Mouse (Mus musculus): Measurements from ENCODE around the gene Rcc1l. TPM values are rescaled to one million over a fixed set of nuclear protein-coding genes. Genes with fewer than 3 reads are reported as not detected.
A peak's percentile ranks its signal among the peaks of the same experiment; 100 is the strongest.

The Rcc1l gene
- polyA plus RNA-seq, 1 experiment from 2014 or later: 20.9 TPM

GRCm38 (mm10) chr5:134179871-134180270 is 3.3 kb upstream of the Rcc1l start:
- 24% methylated on average over 7 of the region's 7 CpGs for WGBS
- ATAC-seq: no peak

GRCm38 (mm10) chr5:134178536-134178935 is 2.0 kb upstream of the Rcc1l start:
- Histone ChIP-seq H3K4me1 (ENCODE audit: control insufficient read depth, insufficient read depth, low read length) (peaks cover 22% of the 10 kb centered on the region), H3K27ac (ENCODE audit: low read length) (no peak overlapping the region), H3K4me3 (ENCODE audit: low read depth, low read length) (no peak overlapping the region), H3K9ac (ENCODE audit: low read depth, low read length) (no peak overlapping the region), H3K27me3 (ENCODE audit: control insufficient read depth, insufficient read depth, low read depth, low read length) (no peaks in the 10 kb centered on the region), H3K9me3 (replicated peaks; ENCODE audit: control insufficient read depth, low read length, poor library complexity, severe bottlenecking) (no peaks in the 10 kb centered on the region), H3K4me2 (ENCODE audit: low read length) (no peak overlapping the region), H3K36me3 (ENCODE audit: control insufficient read depth, insufficient read depth, low read length) (no peaks in the 10 kb centered on the region)
- 81% methylated on average over 7 of the region's 7 CpGs for WGBS
- no peak for ATAC-seq

More at GRCm38 (mm10) chr5:134179871-134180270, 3.3 kb upstream of the Rcc1l start:
- no peak overlapping the region for H3K27ac ChIP-seq (ENCODE audit: low read length)
- no peaks in the 10 kb centered on the region for H3K36me3 ChIP-seq (ENCODE audit: control insufficient read depth, insufficient read depth, low read length)
- no peaks in the 10 kb centered on the region for H3K9me3 ChIP-seq (replicated peaks; ENCODE audit: control insufficient read depth, low read length, poor library complexity, severe bottlenecking)
- H3K4me1 ChIP-seq (ENCODE audit: control insufficient read depth, insufficient read depth, low read length): peaks cover 25% of the 10 kb centered on the region
- H3K9ac ChIP-seq (ENCODE audit: low read depth, low read length): no peak overlapping the region
- no peak overlapping the region for H3K4me3 ChIP-seq (ENCODE audit: low read depth, low read length)
- H3K27me3 ChIP-seq (ENCODE audit: control insufficient read depth, insufficient read depth, low read depth, low read length): no peaks in the 10 kb centered on the region
- H3K4me2 ChIP-seq (ENCODE audit: low read length): no peak overlapping the region

- no peak for ATAC-seq
- peak overlapping the region; percentile 81 for H3K27ac ChIP-seq (ENCODE audit: low read length)
These were observed 878 bp downstream of the Rcc1l start for GRCm38 (mm10) chr5:134175696-134176095.

GRCm38 (mm10) chr5:134173206-134173605 is 3.4 kb downstream of the Rcc1l start:
- Histone ChIP-seq H3K27ac (ENCODE audit: low read length) (no peak overlapping the region), H3K4me3 (ENCODE audit: low read depth, low read length) (no peak overlapping the region), H3K36me3 (ENCODE audit: control insufficient read depth, insufficient read depth, low read length) (peaks cover 2% of the 10 kb centered on the region; the same call in 1 of the 2 replicates), H3K9ac (ENCODE audit: low read depth, low read length) (no peak overlapping the region), H3K4me2 (ENCODE audit: low read length) (no peak overlapping the region), H3K27me3 (ENCODE audit: control insufficient read depth, insufficient read depth, low read depth, low read length) (no peaks in the 10 kb centered on the region), H3K9me3 (replicated peaks; ENCODE audit: control insufficient read depth, low read length, poor library complexity, severe bottlenecking) (no peaks in the 10 kb centered on the region), H3K4me1 (ENCODE audit: control insufficient read depth, insufficient read depth, low read length) (peaks cover 11% of the 10 kb centered on the region)
- no peak for ATAC-seq
- 39% methylated on average over 4 of the region's 4 CpGs for WGBS

More at GRCm38 (mm10) chr5:134175696-134176095, 878 bp downstream of the Rcc1l start:
- Histone ChIP-seq H3K9me3 (replicated peaks; ENCODE audit: control insufficient read depth, low read length, poor library complexity, severe bottlenecking) (no peaks in the 10 kb centered on the region), H3K27me3 (ENCODE audit: control insufficient read depth, insufficient read depth, low read depth, low read length) (no peaks in the 10 kb centered on the region), H3K4me2 (ENCODE audit: low read length) (peak overlapping the region; percentile 96), H3K36me3 (ENCODE audit: control insufficient read depth, insufficient read depth, low read length) (no peaks in the 10 kb centered on the region; the same call in 1 of the 2 replicates), H3K9ac (ENCODE audit: low read depth, low read length) (peak overlapping the region; percentile 76), H3K4me3 (ENCODE audit: low read depth, low read length) (peak overlapping the region; percentile 92), H3K4me1 (ENCODE audit: control insufficient read depth, insufficient read depth, low read length) (peaks cover 11% of the 10 kb centered on the region)
- WGBS: 12% methylated on average over 10 of the region's 10 CpGs

GRCm38 (mm10) chr5:134170167-134170566 is 6.4 kb downstream of the Rcc1l start:
- no peak overlapping the region for H3K9ac ChIP-seq (ENCODE audit: low read depth, low read length)
- peaks cover under 1% of the 10 kb centered on the region; the same call in 1 of the 2 replicates for H3K4me1 ChIP-seq (ENCODE audit: control insufficient read depth, insufficient read depth, low read length)
- 96% methylated on average over 8 of the region's 8 CpGs for WGBS
- H3K27me3 ChIP-seq (ENCODE audit: control insufficient read depth, insufficient read depth, low read depth, low read length): no peaks in the 10 kb centered on the region
- H3K9me3 ChIP-seq (replicated peaks; ENCODE audit: control insufficient read depth, low read length, poor library complexity, severe bottlenecking): no peaks in the 10 kb centered on the region
- H3K27ac ChIP-seq (ENCODE audit: low read length): no peak overlapping the region
- no peak overlapping the region for H3K4me2 ChIP-seq (ENCODE audit: low read length)
- ATAC-seq: no peak
- H3K4me3 ChIP-seq (ENCODE audit: low read depth, low read length): no peak overlapping the region
- H3K36me3 ChIP-seq (ENCODE audit: control insufficient read depth, insufficient read depth, low read length): peaks cover 2% of the 10 kb centered on the region; the same call in 1 of the 2 replicates

- 91% methylated on average over 10 of the region's 10 CpGs for WGBS
- no peak for ATAC-seq
These were observed 7.3 kb downstream of the Rcc1l start for GRCm38 (mm10) chr5:134169231-134169630.

GRCm38 (mm10) chr5:134168033-134168432 is 8.5 kb downstream of the Rcc1l start:
- Histone ChIP-seq H3K36me3 (ENCODE audit: control insufficient read depth, insufficient read depth, low read length) (peaks cover 7% of the 10 kb centered on the region; the same call in 1 of the 2 replicates), H3K27ac (ENCODE audit: low read length) (no peak overlapping the region), H3K4me2 (ENCODE audit: low read length) (no peak overlapping the region), H3K9ac (ENCODE audit: low read depth, low read length) (no peak overlapping the region), H3K4me3 (ENCODE audit: low read depth, low read length) (no peak overlapping the region), H3K27me3 (ENCODE audit: control insufficient read depth, insufficient read depth, low read depth, low read length) (no peaks in the 10 kb centered on the region), H3K4me1 (ENCODE audit: control insufficient read depth, insufficient read depth, low read length) (peaks cover 5% of the 10 kb centered on the region; the same call in 1 of the 2 replicates), H3K9me3 (replicated peaks; ENCODE audit: control insufficient read depth, low read length, poor library complexity, severe bottlenecking) (no peaks in the 10 kb centered on the region)
- no peak for ATAC-seq
- 93% methylated on average over 9 of the region's 9 CpGs for WGBS

More at GRCm38 (mm10) chr5:134169231-134169630, 7.3 kb downstream of the Rcc1l start:
- Histone ChIP-seq H3K4me3 (ENCODE audit: low read depth, low read length) (no peak overlapping the region), H3K4me1 (ENCODE audit: control insufficient read depth, insufficient read depth, low read length) (peaks cover 5% of the 10 kb centered on the region; the same call in 1 of the 2 replicates), H3K4me2 (ENCODE audit: low read length) (no peak overlapping the region), H3K27me3 (ENCODE audit: control insufficient read depth, insufficient read depth, low read depth, low read length) (no peaks in the 10 kb centered on the region), H3K9ac (ENCODE audit: low read depth, low read length) (no peak overlapping the region), H3K27ac (ENCODE audit: low read length) (no peak overlapping the region), H3K9me3 (replicated peaks; ENCODE audit: control insufficient read depth, low read length, poor library complexity, severe bottlenecking) (no peaks in the 10 kb centered on the region), H3K36me3 (ENCODE audit: control insufficient read depth, insufficient read depth, low read length) (peaks cover 2% of the 10 kb centered on the region; the same call in 1 of the 2 replicates)

DNA sequence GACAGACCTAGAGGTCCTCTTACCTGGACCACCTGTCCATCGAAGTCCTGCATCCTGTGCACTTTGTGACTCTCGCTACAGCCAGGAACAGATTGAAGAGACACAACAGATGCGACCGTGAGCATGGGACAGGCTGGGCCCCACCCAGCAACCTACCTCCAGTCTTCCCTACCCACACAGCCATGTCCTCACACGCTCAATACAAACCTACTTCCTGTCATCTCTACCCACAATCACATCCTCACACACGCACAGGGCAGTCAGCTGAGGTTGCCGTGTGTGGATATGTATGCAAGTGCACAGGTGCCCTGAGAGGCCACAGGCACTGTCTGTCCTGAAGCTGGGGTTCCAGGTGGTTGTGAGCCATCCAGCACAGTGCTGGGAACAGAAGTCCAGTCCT is 9.9 kb downstream of the Rcc1l start:
- no peak overlapping the region for H3K4me2 ChIP-seq (ENCODE audit: low read length)
- peaks cover 13% of the 10 kb centered on the region for H3K36me3 ChIP-seq (ENCODE audit: control insufficient read depth, insufficient read depth, low read length)
- peaks cover 5% of the 10 kb centered on the region; the same call in 1 of the 2 replicates for H3K4me1 ChIP-seq (ENCODE audit: control insufficient read depth, insufficient read depth, low read length)
- WGBS: 97% methylated on average over 7 of the region's 7 CpGs
- no peak overlapping the region for H3K27ac ChIP-seq (ENCODE audit: low read length)
- H3K27me3 ChIP-seq (ENCODE audit: control insufficient read depth, insufficient read depth, low read depth, low read length): no peaks in the 10 kb centered on the region
- ATAC-seq: no peak
- no peaks in the 10 kb centered on the region for H3K9me3 ChIP-seq (replicated peaks; ENCODE audit: control insufficient read depth, low read length, poor library complexity, severe bottlenecking)
- no peak overlapping the region for H3K9ac ChIP-seq (ENCODE audit: low read depth, low read length)
- no peak overlapping the region for H3K4me3 ChIP-seq (ENCODE audit: low read depth, low read length)

- H3K4me2 ChIP-seq (ENCODE audit: low read length): no peak overlapping the region
- H3K4me3 ChIP-seq (ENCODE audit: low read depth, low read length): no peak overlapping the region
- no peak for ATAC-seq
- whole genome bisulfite sequencing: 60% methylated on average over 5 of the region's 5 CpGs
- H3K27me3 ChIP-seq (ENCODE audit: control insufficient read depth, insufficient read depth, low read depth, low read length): no peaks in the 10 kb centered on the region
- H3K9ac ChIP-seq (ENCODE audit: low read depth, low read length): no peak overlapping the region
- peaks cover 5% of the 10 kb centered on the region; the same call in 1 of the 2 replicates for H3K4me1 ChIP-seq (ENCODE audit: control insufficient read depth, insufficient read depth, low read length)
- H3K9me3 ChIP-seq (replicated peaks; ENCODE audit: control insufficient read depth, low read length, poor library complexity, severe bottlenecking): no peaks in the 10 kb centered on the region
- peak overlapping the region; percentile 53 for H3K27ac ChIP-seq (ENCODE audit: low read length)
- peaks cover 12% of the 10 kb centered on the region for H3K36me3 ChIP-seq (ENCODE audit: control insufficient read depth, insufficient read depth, low read length)
These were observed 11.9 kb downstream of the Rcc1l start for GRCm38 (mm10) chr5:134164688-134165087.

All from midbrain, embryonic 16.5 days (tissue).